Mouse (Mus musculus): ENCODE data around the gene Fgfr2.

DNA sequence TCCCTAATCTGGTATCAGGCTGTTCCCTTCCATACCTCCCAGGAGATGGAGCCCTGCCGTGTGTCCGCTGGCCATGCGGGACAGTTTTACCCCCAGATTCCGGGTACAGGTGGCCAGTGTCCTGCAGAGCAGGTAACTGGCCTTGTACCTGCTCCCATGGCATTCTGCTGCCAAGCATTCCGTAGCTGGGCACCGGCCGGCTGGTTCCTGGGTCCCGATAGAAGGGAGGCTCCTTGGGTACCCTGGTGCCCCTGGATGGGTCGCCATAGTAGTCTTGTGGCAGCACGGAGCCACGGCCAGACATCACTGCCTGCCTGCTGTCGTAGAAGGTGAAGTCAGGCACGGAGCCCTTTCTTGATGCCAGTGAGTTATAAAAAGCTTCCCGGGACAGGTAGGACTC is 108.5 kb downstream of the Fgfr2 start:
- no peak for TF ChIP-seq POLR2A (IDR thresholded peaks at IDR 0.05; ENCODE audit: insufficient read length, low read depth)
- no peak for TF ChIP-seq USF1 (IDR thresholded peaks at IDR 0.05; ENCODE audit: low read depth)
- TF ChIP-seq POLR2AphosphoS2 (IDR thresholded peaks at IDR 0.05; ENCODE audit: insufficient read length, low read depth): no peak
- TF ChIP-seq CEBPB (IDR thresholded peaks at IDR 0.05; ENCODE audit: insufficient read depth, poor library complexity, severe bottlenecking): no peak
- no peak for TF ChIP-seq MYOG (IDR thresholded peaks at IDR 0.05; ENCODE audit: control insufficient read depth in 1 of 3, insufficient read depth in 1 of 3, insufficient read length in 2 of 3, low read depth in 2 of 3)
- no peak for TF ChIP-seq MAX (IDR thresholded peaks at IDR 0.05; ENCODE audit: low read depth)
- no peak for TF ChIP-seq TCF12 (IDR thresholded peaks at IDR 0.05; ENCODE audit: insufficient read depth, poor library complexity, severe bottlenecking)
- TF ChIP-seq REST (IDR thresholded peaks at IDR 0.05; ENCODE audit: insufficient read depth, insufficient read length): no peak
- TF ChIP-seq MYOD1 (IDR thresholded peaks at IDR 0.05; ENCODE audit: control insufficient read depth in 1 of 3, insufficient read length in 2 of 3, low read depth in 2 of 3): no peak
